Mouse (Mus musculus) lung, adult 2 months (tissue): ENCODE measurements at regions not wholly inside any gene's neighbourhood (a gene's known extent, or its start where the extent isn't known, plus 50 kb on each side); places are given as distances from the start of the nearest gene placed in this dataset.

Experiments used
- CTCF ChIP-seq: fragments of 200-500 bp; IDR thresholded peaks from 2 replicates; pipeline ENCODE4 v1.5.1; 2011; ENCODE audit warnings: mild to moderate bottlenecking, low read length, control low read depth; ENCODE audit not compliant: insufficient read depth
- POLR2A ChIP-seq: fragments of 200-500 bp; IDR thresholded peaks from 2 replicates; pipeline ENCODE4 v1.6.1; 2011; ENCODE audit warnings: low read depth, mild to moderate bottlenecking, control low read depth, low read length, borderline replicate concordance; ENCODE audit errors: extremely low read depth

- TF ChIP-seq CTCF (no peak), POLR2A (no peak)
Measured at GRCm38 (mm10) chr6:52410711-52411110, 97.4 kb downstream of the Evx1 start.
